ENCODE assay signal across 8 mouse cellular contexts in genomic region chr6:120324295-120324927, GRCm38 (mm10). TPM values are rescaled to one million over a fixed set of nuclear protein-coding genes. Genes with fewer than 3 reads are reported as not detected.
DNase-seq lines count a peak whose midpoint lies in the region; ATAC-seq and TF ChIP-seq lines count a peak whose summit lies in the region.
"Had no signal": no experiment of that assay in that cellular context is flagged by ENCODE, and none has a peak within 500 bp of the region (broad histone marks: within the 10 kb centered on the region; RNA-seq: fewer than 3 reads in every experiment).

No protein-coding gene starts in this region.

- TF ChIP-seq EP300 in CH12.LX (IDR thresholded peaks at IDR 0.05; ENCODE audit: low read length): no peak
- no peak for TF ChIP-seq EP300 in lung, postnatal 0 days (IDR thresholded peaks at IDR 0.05)

- no peak for ATAC-seq in Patski
- ATAC-seq in lung, postnatal 0 days: no peak

- H3K4me2 ChIP-seq in CH12.LX (ENCODE audit: insufficient read depth, low read depth, poor library complexity, severe bottlenecking): no peak overlapping the region
- H3K4me2 ChIP-seq in lung, postnatal 0 days (replicated peaks; ENCODE audit: low read depth, low read length): no peak overlapping the region

- no peaks in the 10 kb centered on the region for H3K27me3 ChIP-seq in CH12.LX (replicated peaks)
- no peaks in the 10 kb centered on the region for H3K27me3 ChIP-seq in Patski
- no peaks in the 10 kb centered on the region for H3K27me3 ChIP-seq in lung, postnatal 0 days (replicated peaks; ENCODE audit: insufficient read depth, low read length)

- CTCF ChIA-PET in Patski (lab: Charles Lee): interaction anchor here (1.0 to 2.7 kb wide), 6 partner anchors 9 to 102 kb away, joined by 3 to 11 read pairs (median 4); no protein-coding TSS in a partner anchor

- H3K36me3 ChIP-seq in CH12.LX (replicated peaks in 1 of 2; ENCODE audit: control insufficient read depth in 1 of 2, insufficient read depth in 1 of 2, low read length in 1 of 2): peaks cover 26 to 44% of the 10 kb centered on the region in 2 experiments
- no peaks in the 10 kb centered on the region for H3K36me3 ChIP-seq in lung, postnatal 0 days (ENCODE audit: insufficient read depth, low read length)

- TF ChIP-seq POLR2A in CH12.LX (IDR thresholded peaks at IDR 0.05; ENCODE audit: low read depth, low read length): no peak

- H3K4me3 ChIP-seq in CH12.LX (replicated peaks in 1 of 3; ENCODE audit: low read depth in 2 of 3, low read length in 2 of 3, poor library complexity in 1 of 3): no peak overlapping the region
- no peak overlapping the region for H3K4me3 ChIP-seq in lung, postnatal 0 days (ENCODE audit: low read depth, low read length)

- H3K9me3 ChIP-seq in CH12.LX (replicated peaks; ENCODE audit: low read length): no peaks in the 10 kb centered on the region
- H3K9me3 ChIP-seq in lung, postnatal 0 days (ENCODE audit: low read length): no peaks in the 10 kb centered on the region

- 32% methylated on average over 6 of the region's 6 CpGs for WGBS in lung, postnatal 0 days

- in situ Hi-C loops in CH12.LX (cut with MboI; ENCODE audit: low pct_ligation_motif_present, low pct_unique_long_range_greater_than_20kb, low sequenced_read_pairs): loop anchor here (25.0 kb wide), 2 partner anchors 537 to 837 kb away; partner anchors contain the start of gene Fbxl14
- in situ Hi-C loops in Patski (cut with MboI; ENCODE audit: low pct_unique_long_range_greater_than_20kb): no loop called here

- peak; percentile 77 for TF ChIP-seq RAD21 in CH12.LX (IDR thresholded peaks at IDR 0.05; ENCODE audit: low read depth, low read length)

- TF ChIP-seq CTCF in CH12.LX (conservative IDR thresholded peaks at IDR 0.05 in 1 of 2, IDR thresholded peaks at IDR 0.05 in 1 of 2; ENCODE audit: low read depth in 2 of 2, low read length in 2 of 2) (peak; percentile 86 to 91), Patski (IDR thresholded peaks at IDR 0.05) (peak; percentile 88)
- TF ChIP-seq CTCF in lung, postnatal 0 days (IDR thresholded peaks at IDR 0.05): peak; percentile 93

- H3K9ac ChIP-seq in CH12.LX (ENCODE audit: insufficient read depth, low read depth): no peak overlapping the region
- no peak overlapping the region for H3K9ac ChIP-seq in lung, postnatal 0 days (replicated peaks; ENCODE audit: low read depth)

- DNase-seq in CH12.LX (ENCODE audit: extremely low read depth): peak; percentile 77
- peak; percentile 20 for DNase-seq in Patski (ENCODE audit: low read depth, low spot score)
- DNase-seq in cerebellum, postnatal 14 days: peak; percentile 81 to 83
- DNase-seq in gastrocnemius, adult 8-10 months (ENCODE audit: low spot score in 2 of 2): peak; percentile 13 to 20
- peak; percentile 73 to 80 for DNase-seq in kidney, postnatal 4 days
- DNase-seq in lung, postnatal 0 days (ENCODE audit: low spot score): peak; percentile 89
- peak; percentile 77 for DNase-seq in right cerebral cortex, postnatal 14 days

- peaks cover 0 to 5% of the 10 kb centered on the region in 2 experiments; a peak in 1 of 4 replicates for H3K4me1 ChIP-seq in CH12.LX (ENCODE audit: control insufficient read depth in 1 of 2, insufficient read depth in 2 of 2)
- no peaks in the 10 kb centered on the region for H3K4me1 ChIP-seq in lung, postnatal 0 days (ENCODE audit: insufficient read depth, low read depth, low read length)

- H3K79me2 ChIP-seq in CH12.LX (replicated peaks; ENCODE audit: control insufficient read depth, extremely low read depth, insufficient read depth, poor library complexity, severe bottlenecking): no peaks in the 10 kb centered on the region

- dilution Hi-C loops in CH12.LX (cut with MboI; ENCODE audit: extremely low pct_ligation_motif_present, extremely low pct_unique_long_range_greater_than_20kb, low sequenced_read_pairs): no loop called here

- POLR2A ChIA-PET in Patski (lab: Charles Lee): no interaction called here

- H3K27ac ChIP-seq in CH12.LX (ENCODE audit: insufficient read depth, low read depth): no peak overlapping the region
- H3K27ac ChIP-seq in lung, postnatal 0 days (ENCODE audit: low read length): no peak overlapping the region
- H3K27ac ChIP-seq: macrophage had no signal

TF ChIP-seq in CH12.LX, 34 proteins besides CTCF, POLR2A, EP300 and RAD21:
- TF ChIP-seq ZNF384 (IDR thresholded peaks at IDR 0.05; ENCODE audit: low read depth, low read length) (no peak), SMC3 (IDR thresholded peaks at IDR 0.05; ENCODE audit: low read depth, low read length) (peak; percentile 58)

RNA-seq across cellular contexts. Expression of gene B4galnt3, which starts 30.1 kb away (rescaled TPM):
- total RNA-seq in CH12.LX (2012; rRNA removed) (0.08 and 0.47 TPM in 2 replicates), CH12.LX (2014; rRNA removed) (0.12 and 0.21 TPM in 2 replicates)
- polyA plus RNA-seq in CH12.LX (2012; ENCODE audit: insufficient read length, low read depth) (0.25 and 0.44 TPM in 2 replicates), Patski (2021) (5.3 TPM)
- 1 to 10 TPM in 1 of 4 experiments, under 1 TPM in 3; 0.89 to 1.3 (median 0.95) TPM for total RNA-seq in gastrocnemius, adult 8-10 months (2022)
- polyA plus RNA-seq in lung, postnatal 0 days (2015; fragmentation: Nextera tagmentation; extraction: Ambion mirVana): 0.04 TPM in 1 of 2 replicates, not detected in the other
- polyA plus RNA-seq: macrophage had no signal

RNA-seq across cellular contexts. Expression of gene D330020A13Rik, which starts 30.2 kb away (rescaled TPM):
- not detected in 2 replicates for total RNA-seq in CH12.LX (2012; rRNA removed)
- total RNA-seq in CH12.LX (2014; rRNA removed): not detected in 2 replicates
- not detected in 2 replicates for polyA plus RNA-seq in CH12.LX (2012; ENCODE audit: insufficient read length, low read depth)
- 1.1 TPM for polyA plus RNA-seq in Patski (2021)
- not detected for total RNA-seq in gastrocnemius, adult 8-10 months (2022)
- polyA plus RNA-seq in lung, postnatal 0 days (2015; fragmentation: Nextera tagmentation; extraction: Ambion mirVana): not detected in 2 replicates
- polyA plus RNA-seq: macrophage had no signal

RNA-seq across cellular contexts. Expression of gene Kdm5a, which starts 39.5 kb away (rescaled TPM):
- total RNA-seq in CH12.LX (2012; rRNA removed): 28.9 and 29.3 TPM in 2 replicates
- 20.8 and 22.2 TPM in 2 replicates for total RNA-seq in CH12.LX (2014; rRNA removed)
- 35.8 and 36.8 TPM in 2 replicates for polyA plus RNA-seq in CH12.LX (2012; ENCODE audit: insufficient read length, low read depth)
- polyA plus RNA-seq in Patski (2021): 41.4 TPM
- 10 to 100 TPM; 18.2 to 21.1 (median 19.1) TPM for total RNA-seq in gastrocnemius, adult 8-10 months (2022)
- polyA plus RNA-seq in lung, postnatal 0 days (2015; fragmentation: Nextera tagmentation; extraction: Ambion mirVana): 32.7 and 35.3 TPM in 2 replicates

RNA-seq across cellular contexts. Expression of gene Ccdc77, which starts 39.8 kb away (rescaled TPM):
- total RNA-seq in CH12.LX (2012; rRNA removed) (20.3 and 21.0 TPM in 2 replicates), CH12.LX (2014; rRNA removed) (25.2 and 28.6 TPM in 2 replicates)
- polyA plus RNA-seq in CH12.LX (2012; ENCODE audit: insufficient read length, low read depth) (18.2 and 19.9 TPM in 2 replicates), Patski (2021) (12.4 TPM)
- 1 to 10 TPM; 2.4 to 2.9 (median 2.7) TPM for total RNA-seq in gastrocnemius, adult 8-10 months (2022)
- polyA plus RNA-seq in lung, postnatal 0 days (2015; fragmentation: Nextera tagmentation; extraction: Ambion mirVana): 8.6 and 9.2 TPM in 2 replicates

Comparison
In these comparisons a context has a peak if more than half of its experiments do, and no peak if none do; other contexts are left out.
1. DNase-seq: peak in every context shown above with its lines; median percentile 89 in lung, postnatal 0 days; 82 in cerebellum, postnatal 14 days; 77 in CH12.LX; 77 in right cerebral cortex, postnatal 14 days; 76 in kidney, postnatal 4 days; 20 in Patski; 16 in gastrocnemius, adult 8-10 months.